Mouse (Mus musculus) lung, postnatal 0 days (tissue): ENCODE data around the gene Lca5l. TPM values are rescaled to one million over a fixed set of nuclear protein-coding genes. Genes with fewer than 3 reads are reported as not detected.

Source experiments
- ATAC-seq: fragments of 200-750 bp; cut with Nextera tagmentation; 2 replicates; pipeline ENCODE4 v1.8.0; 2017; ENCODE audit warnings: moderate library complexity
- DNase-seq: peaks from one replicate; pipeline ENCODE4 v3.0.0-alpha.2; 2016; ENCODE audit warnings: low spot score
- H3K27ac ChIP-seq: fragments of 300-500 bp; sonication (generic); 2 replicates; pipeline ENCODE4 v1.5.1; 2014; ENCODE audit warnings: antibody characterized with exemption, mild to moderate bottlenecking, low read length, mixed read lengths
- H3K27me3 ChIP-seq: fragments of 300-500 bp; sonication (generic); replicated peaks from 2 replicates; pipeline ENCODE4 v1.6.1; 2014; ENCODE audit warnings: low read length, mixed read lengths; ENCODE audit not compliant: insufficient read depth
- H3K36me3 ChIP-seq: fragments of 300-500 bp; sonication (generic); 2 replicates; pipeline ENCODE4 v1.6.1; 2014; ENCODE audit warnings: low read length, mixed read lengths; ENCODE audit not compliant: insufficient read depth
- H3K4me1 ChIP-seq: fragments of 300-500 bp; sonication (generic); 2 replicates; pipeline ENCODE4 v1.6.1; 2014; ENCODE audit warnings: antibody characterized with exemption, low read depth, low read length, mixed read lengths; ENCODE audit not compliant: insufficient read depth
- H3K4me2 ChIP-seq: fragments of 300-500 bp; sonication (generic); replicated peaks from 2 replicates; pipeline ENCODE4 v1.6.1; 2014; ENCODE audit warnings: low read depth, mild to moderate bottlenecking, low read length, moderate library complexity, mixed read lengths
- H3K4me3 ChIP-seq: fragments of 300-500 bp; sonication (generic); 2 replicates; pipeline ENCODE4 v1.5.1; 2014; ENCODE audit warnings: low read depth, low read length
- H3K9ac ChIP-seq: fragments of 300-500 bp; sonication (generic); replicated peaks from 2 replicates; pipeline ENCODE4 v1.6.1; 2014; ENCODE audit warnings: low read depth, mild to moderate bottlenecking
- H3K9me3 ChIP-seq: fragments of 300-500 bp; sonication (generic); 2 replicates; pipeline ENCODE4 v1.6.1; 2016; ENCODE audit warnings: low read length, mixed read lengths
- CTCF ChIP-seq: IDR thresholded peaks from 2 replicates; pipeline ENCODE4 v1.5.1; 2016; ENCODE audit warnings: antibody characterized with exemption, mild to moderate bottlenecking
- EP300 ChIP-seq: IDR thresholded peaks from 2 replicates; pipeline ENCODE4 v1.6.1; 2016; ENCODE audit warnings: antibody characterized with exemption, mild to moderate bottlenecking, control low read depth
- WGBS: fragments of 180-500 bp; shearing (Covaris S2); extraction: QIAGEN DNeasy Blood & Tissue Kit; methylation state at CpG from one replicate; pipeline ENCODE4 v1.1.7; 2014; 5-methylcytosine and 5-hydroxymethylcytosine counted together
- polyA plus RNA-seq: library from polyadenylated mRNA; unstranded; fragments of >200 nt; fragmentation: Nextera tagmentation; extraction: Ambion mirVana; gene quantifications from 2 replicates; pipeline ENCODE4 v1.2.1, GENCODE M21; 2015

Lca5l gene
- polyA plus RNA-seq, 1 experiment from 2014 or later: 1.4 TPM

DNA sequence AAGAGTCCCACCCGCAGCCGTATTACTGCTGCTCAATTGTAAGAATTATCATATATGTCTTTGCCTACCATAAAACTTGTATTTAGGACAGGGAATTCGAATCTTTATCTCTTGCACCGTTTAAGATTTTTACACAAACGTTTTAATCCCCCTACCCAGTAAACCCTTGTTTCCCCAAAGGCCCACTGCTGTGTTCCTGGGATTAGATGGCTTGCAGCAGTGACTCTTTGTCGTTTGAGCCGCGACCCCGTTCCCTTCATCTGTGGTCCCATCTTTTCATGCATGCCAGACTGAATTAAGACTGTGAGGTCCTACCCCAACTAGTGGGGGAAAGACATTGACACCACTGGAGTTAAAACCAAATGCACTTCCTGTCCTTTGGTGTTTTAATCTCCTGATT is 63.6 kb downstream of the Lca5l start:
- DNase-seq: no peak
- peak overlapping the region; percentile 83 for H3K4me2 ChIP-seq
- H3K9me3 ChIP-seq: no peaks in the 10 kb centered on the region
- no peak for ATAC-seq
- H3K4me1 ChIP-seq: peaks cover 8% of the 10 kb centered on the region; the same call in 1 of the 2 replicates
- H3K27ac ChIP-seq: peak overlapping the region; percentile 95
- no peak for TF ChIP-seq EP300
- TF ChIP-seq CTCF: no peak
- peaks cover 9% of the 10 kb centered on the region; the same call in 1 of the 2 replicates for H3K36me3 ChIP-seq
- WGBS: 1% methylated on average over 9 of the region's 9 CpGs
- no peaks in the 10 kb centered on the region for H3K27me3 ChIP-seq
- H3K4me3 ChIP-seq: peak overlapping the region; percentile 83
- H3K9ac ChIP-seq: peak overlapping the region; percentile 87

DNA sequence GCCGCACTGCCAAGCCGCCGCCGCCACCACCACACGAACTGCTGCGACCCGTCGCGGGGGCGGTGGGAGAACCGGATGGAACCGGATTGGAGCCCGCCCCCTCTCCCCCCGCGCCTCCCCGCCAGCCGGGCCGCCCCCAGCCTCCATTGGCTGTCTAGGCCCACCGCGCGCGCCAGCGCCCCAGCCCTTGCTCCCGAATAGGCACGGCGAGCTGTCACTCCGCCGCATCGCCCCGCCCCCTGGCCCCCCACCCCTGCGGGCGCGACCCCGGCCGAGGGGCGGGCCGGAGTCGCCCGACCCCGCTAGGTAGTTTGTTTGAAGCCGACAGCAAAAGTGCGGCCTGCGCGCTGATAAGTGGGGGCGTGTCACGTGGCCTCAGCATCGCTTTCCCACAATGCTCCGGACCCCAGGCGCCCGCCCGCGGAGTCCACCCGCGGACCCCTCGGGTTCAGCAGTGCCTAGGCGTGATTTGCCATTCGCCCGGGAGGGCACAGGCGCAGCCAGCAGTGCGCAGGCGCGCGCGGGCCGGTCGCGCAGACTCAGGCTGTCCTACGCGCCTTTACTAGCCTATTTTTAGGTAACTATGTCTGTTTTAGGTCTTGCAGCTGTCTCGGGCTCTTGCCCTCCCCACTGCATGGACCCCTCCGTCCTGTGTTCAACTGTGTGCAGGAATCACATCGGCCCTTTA is 64.3 kb downstream of the Lca5l start, which contains the start of gene Hmgn1:
TSS of gene Hmgn1 (minus strand) at position 73 of the 688 bp plus-strand sequence.
- ATAC-seq (peak; percentile 95), DNase-seq (peak; percentile 98)
- Histone ChIP-seq H3K27ac (peak within 1 kb of the TSS; percentile 95), H3K36me3 (peaks cover 9% of the 10 kb centered on the region; the same call in 1 of the 2 replicates), H3K4me1 (peaks cover 8% of the 10 kb centered on the region; the same call in 1 of the 2 replicates), H3K27me3 (no peaks in the 10 kb centered on the region), H3K9me3 (no peaks in the 10 kb centered on the region), H3K4me2 (peak within 1 kb of the TSS; percentile 83), H3K9ac (peak within 1 kb of the TSS; percentile 87), H3K4me3 (peak within 1 kb of the TSS; percentile 83)
- no peak for TF ChIP-seq EP300
- no peak; the same call in 1 of the 2 replicates for TF ChIP-seq CTCF
- WGBS: under 1% methylated on average over 44 of the region's 72 CpGs

DNA sequence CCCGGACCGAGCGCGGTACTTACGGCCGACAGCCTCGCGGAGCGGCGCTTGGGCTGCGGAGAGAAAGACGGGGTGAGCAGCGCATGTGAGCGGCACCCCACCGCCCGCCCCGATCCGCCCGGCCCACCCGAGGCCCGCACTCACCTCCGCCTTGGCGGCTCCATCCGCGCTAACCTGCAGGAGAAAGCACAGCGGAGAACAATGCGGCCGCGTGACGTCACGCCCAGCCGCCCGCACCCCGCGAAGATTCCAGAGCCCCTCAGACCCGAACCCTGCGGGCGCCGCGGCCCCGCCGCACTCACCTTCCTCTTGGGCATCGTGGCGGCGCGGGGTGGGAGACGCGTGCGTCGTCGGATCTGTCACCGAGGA is 64.8 kb downstream of the Lca5l start:
- H3K27me3 ChIP-seq: no peaks in the 10 kb centered on the region
- peak overlapping the region; percentile 83 for H3K4me2 ChIP-seq
- H3K4me1 ChIP-seq: peaks cover 8% of the 10 kb centered on the region; the same call in 1 of the 2 replicates
- ATAC-seq (peak; percentile 36), DNase-seq (no peak)
- H3K9me3 ChIP-seq: no peaks in the 10 kb centered on the region
- WGBS: 1% methylated on average over 44 of the region's 52 CpGs
- H3K9ac ChIP-seq: peak overlapping the region; percentile 87
- H3K27ac ChIP-seq: peak overlapping the region; percentile 95
- H3K4me3 ChIP-seq: peak overlapping the region; percentile 83
- no peak for TF ChIP-seq CTCF
- no peak for TF ChIP-seq EP300
- peaks cover 9% of the 10 kb centered on the region; the same call in 1 of the 2 replicates for H3K36me3 ChIP-seq

DNA sequence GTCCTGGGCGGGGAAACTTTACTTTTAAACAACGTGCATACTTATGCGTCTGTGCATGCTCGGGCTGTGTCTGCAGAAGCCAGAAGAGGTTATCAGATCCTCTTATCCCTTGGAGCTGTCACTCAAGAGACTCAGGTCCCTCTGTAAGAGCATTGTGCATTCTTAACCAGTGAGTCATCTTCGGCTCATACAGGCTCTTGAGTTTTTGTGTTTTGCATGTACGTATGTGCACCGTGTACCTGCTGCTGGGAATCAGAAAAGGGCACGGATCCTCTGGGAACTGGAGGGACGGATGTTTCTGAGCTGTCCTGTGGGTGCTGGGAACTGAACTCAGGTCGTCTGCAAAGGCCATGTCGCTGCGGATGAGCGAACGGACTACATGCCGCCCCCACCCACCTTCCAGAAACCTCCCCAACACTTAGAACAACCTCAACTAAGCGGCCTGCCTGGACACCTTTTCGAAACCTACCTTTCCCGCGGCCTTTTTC is 65.3 kb downstream of the Lca5l start:
- no peaks in the 10 kb centered on the region for H3K9me3 ChIP-seq
- TF ChIP-seq EP300 (peak; percentile 59), CTCF (no peak)
- H3K9ac ChIP-seq: peak overlapping the region; percentile 87
- ATAC-seq (peak; percentile 15), DNase-seq (peak; percentile 91)
- WGBS: 2% methylated on average over 19 of the region's 19 CpGs
- H3K4me3 ChIP-seq: peak overlapping the region; percentile 83
- peak overlapping the region; percentile 95 for H3K27ac ChIP-seq
- H3K4me2 ChIP-seq: peak overlapping the region; percentile 83
- H3K27me3 ChIP-seq: no peaks in the 10 kb centered on the region
- H3K36me3 ChIP-seq: peaks cover 9% of the 10 kb centered on the region; the same call in 1 of the 2 replicates
- peaks cover 8% of the 10 kb centered on the region; the same call in 1 of the 2 replicates for H3K4me1 ChIP-seq

DNA sequence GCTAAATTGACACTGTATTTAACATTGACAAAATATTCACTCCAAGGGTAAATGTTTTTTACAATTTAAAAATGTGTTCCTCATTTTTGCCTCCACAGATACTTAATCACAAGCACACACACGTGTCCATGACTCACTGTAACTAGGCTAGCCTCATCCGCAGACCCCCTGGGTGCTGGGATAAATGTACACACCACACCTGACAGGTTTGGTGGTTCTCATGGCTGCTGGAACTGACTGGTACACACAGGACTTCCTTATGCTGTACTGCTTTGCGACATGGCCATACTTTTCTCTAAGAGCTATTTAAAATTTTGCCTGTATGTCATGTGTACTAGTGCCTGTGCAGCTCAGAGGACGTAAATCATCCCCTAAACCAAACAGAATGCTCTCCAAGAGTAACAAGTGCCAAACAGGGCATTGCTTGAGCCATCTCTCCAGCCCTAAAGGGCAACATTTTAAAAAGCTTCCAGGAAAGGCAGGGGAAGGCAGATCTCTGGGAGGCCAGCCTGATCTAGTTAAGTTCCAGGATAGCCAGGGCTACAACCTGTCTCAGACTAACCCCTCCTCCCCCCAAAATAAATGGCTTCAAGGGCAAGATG is 71.9 kb downstream of the Lca5l start:
- Histone ChIP-seq H3K9ac (no peak overlapping the region), H3K4me1 (no peaks in the 10 kb centered on the region), H3K27ac (no peak overlapping the region), H3K4me3 (no peak overlapping the region), H3K36me3 (peaks cover 9% of the 10 kb centered on the region; the same call in 1 of the 2 replicates), H3K27me3 (no peaks in the 10 kb centered on the region), H3K4me2 (no peak overlapping the region), H3K9me3 (no peaks in the 10 kb centered on the region)
- WGBS: 47% methylated on average over 4 of the region's 4 CpGs
- ATAC-seq (no peak), DNase-seq (no peak)
- TF ChIP-seq EP300 (no peak), CTCF (no peak)

DNA sequence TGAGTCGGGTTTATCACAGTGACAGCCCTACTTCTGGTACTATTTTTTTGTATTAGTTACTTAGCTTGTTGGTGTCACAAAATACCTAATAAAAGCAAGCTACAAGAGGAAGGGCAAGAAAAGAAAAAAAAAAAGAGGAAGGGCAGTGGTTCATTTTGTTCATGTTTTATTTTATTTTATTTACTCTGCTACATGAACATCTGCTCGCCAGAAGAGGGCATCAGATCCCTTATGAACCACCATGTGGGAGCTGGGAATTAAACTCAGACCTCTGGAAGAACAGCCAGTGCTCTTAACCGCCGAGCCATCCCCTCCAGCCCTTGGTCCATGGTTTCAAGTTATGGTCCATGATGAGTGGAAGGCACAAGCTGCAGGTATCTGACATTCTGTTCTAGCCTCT is 77.3 kb downstream of the Lca5l start:
- ATAC-seq: no peak
- 45% methylated on average over 4 of the region's 4 CpGs for WGBS

More for the DNA sequence above, 77.3 kb downstream of the Lca5l start:
- no peaks in the 10 kb centered on the region for H3K27me3 ChIP-seq
- TF ChIP-seq CTCF (peak; percentile 23), EP300 (no peak)
- H3K4me3 ChIP-seq: no peak overlapping the region
- no peak overlapping the region for H3K9ac ChIP-seq
- DNase-seq: no peak
- H3K9me3 ChIP-seq: no peaks in the 10 kb centered on the region
- no peak overlapping the region for H3K27ac ChIP-seq
- H3K4me2 ChIP-seq: no peak overlapping the region
- no peaks in the 10 kb centered on the region for H3K4me1 ChIP-seq
- H3K36me3 ChIP-seq: no peaks in the 10 kb centered on the region
